8 mouse cellular contexts compared by ENCODE assay signal in genomic region chr3:97332172-97332571, GRCm38 (mm10). TPM values are rescaled to one million over a fixed set of nuclear protein-coding genes. Genes with fewer than 3 reads are reported as not detected.
DNase-seq lines count a peak whose midpoint lies in the region; ATAC-seq and TF ChIP-seq lines count a peak whose summit lies in the region.
"Had no signal": no experiment of that assay in that cellular context is flagged by ENCODE, and none has a peak within 500 bp of the region (broad histone marks: within the 10 kb centered on the region; RNA-seq: fewer than 3 reads in every experiment).

No protein-coding gene starts in this region.

- H3K4me3 ChIP-seq in kidney, adult 2 months (ENCODE audit: insufficient read depth, low read depth, low read length), result no peak overlapping the region
- no peak overlapping the region for H3K4me3 ChIP-seq in kidney, embryonic 14.5 days (ENCODE audit: low read length)
- no peak overlapping the region for H3K4me3 ChIP-seq in CH12.LX (replicated peaks in 1 of 3; ENCODE audit: low read depth in 2 of 3, low read length in 2 of 3, poor library complexity in 1 of 3)
- no peak overlapping the region for H3K4me3 ChIP-seq in forebrain, embryonic 16.5 days (replicated peaks; ENCODE audit: low read length)
- H3K4me3 ChIP-seq: embryonic facial prominence, embryonic 15.5 days had no signal

- no peaks in the 10 kb centered on the region for H3K4me1 ChIP-seq in kidney, adult 2 months (ENCODE audit: control insufficient read depth, insufficient read depth, low read length)
- peaks cover 10% of the 10 kb centered on the region for H3K4me1 ChIP-seq in kidney, embryonic 14.5 days (ENCODE audit: control insufficient read depth, insufficient read depth, low read length)
- no peaks in the 10 kb centered on the region for H3K4me1 ChIP-seq in CH12.LX (ENCODE audit: control insufficient read depth in 1 of 2, insufficient read depth in 2 of 2)
- peaks cover 4% of the 10 kb centered on the region for H3K4me1 ChIP-seq in forebrain, embryonic 16.5 days (replicated peaks; ENCODE audit: control insufficient read depth, insufficient read depth, low read length)

- dilution Hi-C loops in CH12.LX (cut with MboI; ENCODE audit: extremely low pct_ligation_motif_present, extremely low pct_unique_long_range_greater_than_20kb, low sequenced_read_pairs), result no loop called here

- 81% methylated on average over 12 of the region's 12 CpGs for WGBS in kidney, adult 2 months
- WGBS in kidney, embryonic 14.5 days, result 87% methylated on average over 12 of the region's 12 CpGs
- 88% methylated on average over 12 of the region's 12 CpGs for WGBS in forebrain, embryonic 16.5 days

- no peaks in the 10 kb centered on the region for H3K36me3 ChIP-seq in kidney, adult 2 months (ENCODE audit: control insufficient read depth, insufficient read depth, low read length)
- H3K36me3 ChIP-seq in kidney, embryonic 14.5 days (ENCODE audit: control insufficient read depth, insufficient read depth, low read length), result no peaks in the 10 kb centered on the region
- H3K36me3 ChIP-seq in CH12.LX (replicated peaks in 1 of 2; ENCODE audit: control insufficient read depth in 1 of 2, insufficient read depth in 1 of 2, low read length in 1 of 2), result no peaks in the 10 kb centered on the region
- H3K36me3 ChIP-seq in forebrain, embryonic 16.5 days (ENCODE audit: control insufficient read depth, insufficient read depth), result no peaks in the 10 kb centered on the region
- H3K36me3 ChIP-seq: embryonic facial prominence, embryonic 15.5 days had no signal

- no peak for TF ChIP-seq EP300 in CH12.LX (IDR thresholded peaks at IDR 0.05; ENCODE audit: low read length)

- no peak for TF ChIP-seq POLR2A in kidney, adult 2 months (IDR thresholded peaks at IDR 0.05; ENCODE audit: low read depth, low read length)
- TF ChIP-seq POLR2A in CH12.LX (IDR thresholded peaks at IDR 0.05; ENCODE audit: low read depth, low read length), result no peak

- H3K79me2 ChIP-seq in CH12.LX (replicated peaks; ENCODE audit: control insufficient read depth, extremely low read depth, insufficient read depth, poor library complexity, severe bottlenecking), result no peaks in the 10 kb centered on the region

- no peak for ATAC-seq in kidney, embryonic 14.5 days (ENCODE audit: low FRiP score, low TSS enrichment)
- no peak for ATAC-seq in forebrain, embryonic 16.5 days

- TF ChIP-seq CTCF in kidney, adult 2 months (conservative IDR thresholded peaks at IDR 0.05; ENCODE audit: insufficient read depth, insufficient read length, low read depth, low read length), result peak; percentile 27; the same call in 1 of the 2 replicates
- peak; percentile 6 to 38; a peak in 2 of 4 replicates for TF ChIP-seq CTCF in CH12.LX (conservative IDR thresholded peaks at IDR 0.05 in 1 of 2, IDR thresholded peaks at IDR 0.05 in 1 of 2; ENCODE audit: low read depth in 2 of 2, low read length in 2 of 2)

- no peaks in the 10 kb centered on the region for H3K9me3 ChIP-seq in kidney, embryonic 14.5 days (ENCODE audit: control insufficient read depth, low read length)
- peaks cover 9% of the 10 kb centered on the region for H3K9me3 ChIP-seq in CH12.LX (replicated peaks; ENCODE audit: low read length)
- no peaks in the 10 kb centered on the region for H3K9me3 ChIP-seq in forebrain, embryonic 16.5 days (ENCODE audit: control insufficient read depth, low read length)
- H3K9me3 ChIP-seq: embryonic facial prominence, embryonic 15.5 days had no signal

- H3K9ac ChIP-seq in kidney, embryonic 14.5 days (ENCODE audit: low read depth, low read length), result no peak overlapping the region
- no peak overlapping the region for H3K9ac ChIP-seq in CH12.LX (ENCODE audit: insufficient read depth, low read depth)
- H3K9ac ChIP-seq in forebrain, embryonic 16.5 days (replicated peaks; ENCODE audit: low read depth, low read length), result no peak overlapping the region
- H3K9ac ChIP-seq: embryonic facial prominence, embryonic 15.5 days had no signal

- no peaks in the 10 kb centered on the region for H3K27me3 ChIP-seq in kidney, adult 2 months (replicated peaks; ENCODE audit: control insufficient read depth, insufficient read depth, low read length)
- H3K27me3 ChIP-seq in kidney, embryonic 14.5 days (ENCODE audit: control insufficient read depth, insufficient read depth, low read length), result no peaks in the 10 kb centered on the region
- no peaks in the 10 kb centered on the region for H3K27me3 ChIP-seq in CH12.LX (replicated peaks)
- no peaks in the 10 kb centered on the region for H3K27me3 ChIP-seq in forebrain, embryonic 16.5 days (replicated peaks; ENCODE audit: control insufficient read depth, insufficient read depth, low read length)
- H3K27me3 ChIP-seq: embryonic facial prominence, embryonic 15.5 days had no signal

- in situ Hi-C loops in CH12.LX (cut with MboI; ENCODE audit: low pct_ligation_motif_present, low pct_unique_long_range_greater_than_20kb, low sequenced_read_pairs), result loop anchor here (5.0 to 25.0 kb wide), 2 partner anchors 130 to 395 kb away; partner anchors contain the start of gene Gja8

- H3K4me2 ChIP-seq in kidney, embryonic 14.5 days (replicated peaks; ENCODE audit: low read depth, low read length), result no peak overlapping the region
- H3K4me2 ChIP-seq in CH12.LX (ENCODE audit: insufficient read depth, low read depth, poor library complexity, severe bottlenecking), result no peak overlapping the region
- no peak overlapping the region for H3K4me2 ChIP-seq in forebrain, embryonic 16.5 days (ENCODE audit: low read length)
- H3K4me2 ChIP-seq: embryonic facial prominence, embryonic 15.5 days had no signal

- peak; percentile 26 for DNase-seq in kidney, adult 2 months
- peak; percentile 26 for DNase-seq in 416B (ENCODE audit: low read depth)
- peak; percentile 21 for DNase-seq in CH12.LX (ENCODE audit: extremely low read depth)
- peak; percentile 53 to 64 for DNase-seq in kidney, postnatal 4 days
- DNase-seq in spleen, adult 12 weeks (ENCODE audit: low spot score), result no peak

- H3K27ac ChIP-seq in kidney, adult 2 months (ENCODE audit: insufficient read depth, low read depth, low read length), result no peak overlapping the region
- no peak overlapping the region for H3K27ac ChIP-seq in kidney, embryonic 14.5 days (ENCODE audit: low read depth, low read length)
- H3K27ac ChIP-seq in CH12.LX (ENCODE audit: insufficient read depth, low read depth), result no peak overlapping the region
- no peak overlapping the region for H3K27ac ChIP-seq in forebrain, embryonic 16.5 days (ENCODE audit: low read length)
- H3K27ac ChIP-seq: embryonic facial prominence, embryonic 15.5 days had no signal

- peak; percentile 10 for TF ChIP-seq RAD21 in CH12.LX (IDR thresholded peaks at IDR 0.05; ENCODE audit: low read depth, low read length)

TF ChIP-seq in CH12.LX, 34 proteins besides CTCF, POLR2A, EP300 and RAD21:
- TF ChIP-seq SMC3 (IDR thresholded peaks at IDR 0.05; ENCODE audit: low read depth, low read length) (peak; percentile 27; the same call in 1 of the 2 replicates), MAX (IDR thresholded peaks at IDR 0.05; ENCODE audit: low read length) (no peak)

RNA-seq across cellular contexts. Expression of gene Bcl9, which starts 34.5 kb away (rescaled TPM):
- polyA plus RNA-seq in kidney, adult 2 months (2012; rRNA removed), result 7.6 and 9.0 TPM in 2 replicates
- polyA plus RNA-seq in kidney, embryonic 14.5 days (2014; fragmentation: Nextera tagmentation; extraction: Ambion mirVana), result 57.3 and 72.4 TPM in 2 replicates
- total RNA-seq in CH12.LX (2012; rRNA removed) (2.9 and 3.3 TPM in 2 replicates), CH12.LX (2014; rRNA removed) (0.96 and 1.1 TPM in 2 replicates)
- polyA plus RNA-seq in CH12.LX (2012; ENCODE audit: insufficient read length, low read depth), result 11.2 and 13.5 TPM in 2 replicates
- polyA plus RNA-seq in forebrain, embryonic 16.5 days (2015; fragmentation: Nextera tagmentation; extraction: Ambion mirVana), result 102 and 109 TPM in 2 replicates
